Mouse (Mus musculus) lung, postnatal 36 days (tissue): ENCODE measurements around the gene Treml4.
A peak's percentile ranks its signal among the peaks of the same experiment; 100 is the strongest.

Experiments
- DNase-seq: peaks from one replicate; pipeline ENCODE4 v3.0.0; 2022; ENCODE audit warnings: mixed read lengths

The Treml4 gene

DNA sequence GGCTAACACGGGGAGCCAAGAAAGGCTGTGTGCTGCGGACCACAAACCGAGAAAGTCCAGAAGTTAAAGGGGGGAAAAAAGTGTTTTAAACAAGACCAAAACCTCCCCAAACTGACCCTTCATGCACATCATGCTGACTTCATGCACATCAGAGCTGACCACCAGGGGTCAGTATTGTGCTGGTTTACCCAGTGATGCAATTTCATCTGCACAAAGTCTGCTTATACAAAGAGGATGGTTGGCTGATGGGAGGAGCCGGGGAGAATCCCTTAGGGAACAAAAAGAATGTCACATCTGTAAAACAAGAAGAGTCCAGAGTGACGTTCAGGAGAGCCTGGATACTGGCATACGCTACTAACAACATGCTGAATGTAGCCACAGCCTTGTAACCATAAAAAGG lies 10.8 kb downstream of the Treml4 start:
- peak; percentile 91 for DNase-seq

DNA sequence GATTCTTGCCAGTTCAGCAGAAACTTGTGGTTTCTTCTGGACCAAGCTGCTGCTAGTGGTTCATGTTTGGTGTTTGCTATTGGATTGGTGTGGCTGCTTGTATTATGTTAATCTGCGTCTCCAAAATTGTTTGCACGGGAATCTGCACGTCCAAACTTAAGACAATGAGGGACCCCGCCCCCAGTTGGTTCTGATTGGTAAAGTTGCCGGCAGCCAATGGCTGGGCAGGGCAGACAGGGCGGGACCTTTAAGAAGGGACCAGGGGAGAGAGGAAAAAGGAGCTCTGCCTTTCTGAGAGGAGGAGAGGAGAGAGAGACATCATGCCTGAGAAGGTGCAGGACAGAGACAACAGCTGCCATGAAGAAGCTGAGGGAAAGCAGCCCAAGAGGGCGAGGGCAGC lies 11.6 kb downstream of the Treml4 start:
- no peak for DNase-seq

DNA sequence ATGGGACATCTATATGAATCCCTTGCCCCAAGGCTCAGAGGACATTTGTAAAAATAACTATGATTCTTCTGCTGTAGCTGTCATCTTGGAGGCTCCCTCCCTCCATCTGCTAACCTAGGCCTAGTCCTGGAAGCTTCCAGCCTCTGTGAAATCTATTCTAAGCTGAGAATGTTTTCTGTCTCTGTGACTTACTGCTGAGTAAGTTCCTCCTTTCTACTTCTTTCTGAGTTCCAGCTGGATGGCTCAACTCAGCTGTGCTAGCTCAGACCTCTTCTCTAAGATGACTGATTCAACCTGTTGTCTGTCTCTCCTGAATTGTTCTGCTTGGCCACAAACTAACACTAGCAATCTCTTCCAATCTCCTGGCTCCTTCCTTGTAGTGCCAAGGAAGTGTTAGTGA lies 14.3 kb downstream of the Treml4 start:
- DNase-seq, result no peak

DNA sequence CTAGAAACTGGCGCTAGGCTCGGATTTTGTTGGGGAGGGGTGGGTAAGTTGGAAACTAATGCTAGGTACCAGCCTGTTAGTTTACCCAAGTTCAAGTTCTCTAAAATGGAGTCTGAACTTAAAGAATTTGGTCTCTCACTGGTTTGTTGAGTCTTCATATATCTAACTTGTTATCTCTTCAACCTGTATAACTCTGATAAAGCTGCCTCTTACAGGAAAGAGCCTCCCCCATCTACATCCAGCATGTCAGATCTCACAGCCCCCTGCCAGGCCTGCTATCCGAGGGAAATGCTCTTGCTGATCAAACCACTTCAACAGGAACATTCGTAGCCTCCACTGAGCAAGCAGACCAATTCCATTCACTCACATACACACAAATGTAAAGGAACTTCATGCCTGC lies 14.9 kb downstream of the Treml4 start:
- no peak for DNase-seq

DNA sequence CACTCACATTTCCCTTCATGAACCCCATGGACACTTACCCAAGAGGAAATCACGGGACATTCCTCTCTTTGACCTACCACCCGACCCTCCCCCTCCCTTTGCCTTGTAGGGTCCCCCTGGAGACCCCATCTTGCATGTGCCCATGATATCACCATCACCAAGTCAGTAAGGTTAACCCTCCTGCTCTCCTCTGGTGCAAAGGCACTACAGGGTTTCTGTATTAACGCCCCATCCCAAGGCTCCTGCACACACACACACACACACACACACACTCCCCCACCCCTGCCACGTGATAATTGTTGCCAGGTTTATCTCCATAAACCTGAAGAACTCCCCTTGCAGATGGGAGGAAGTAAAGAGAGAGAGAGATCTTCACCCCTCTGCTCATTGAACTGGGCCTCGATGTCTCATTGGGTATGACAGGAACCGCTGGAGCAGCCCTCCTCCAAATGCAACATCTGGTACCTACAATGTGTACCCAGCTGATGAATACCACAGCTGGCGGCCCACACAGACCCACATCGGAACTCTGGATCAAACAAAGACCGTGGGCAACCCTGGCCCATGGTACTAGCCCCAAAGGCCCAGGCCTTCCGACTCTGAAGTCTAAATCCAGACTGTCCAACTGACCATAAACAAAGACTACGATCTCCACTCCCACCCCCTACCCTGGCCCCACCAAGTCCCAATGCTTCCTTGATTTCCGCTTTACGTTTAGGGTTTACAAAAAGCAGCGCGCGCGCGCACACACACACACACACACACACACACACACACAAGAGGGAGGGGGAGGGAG lies 17.0 kb downstream of the Treml4 start:
- no peak for DNase-seq

DNA sequence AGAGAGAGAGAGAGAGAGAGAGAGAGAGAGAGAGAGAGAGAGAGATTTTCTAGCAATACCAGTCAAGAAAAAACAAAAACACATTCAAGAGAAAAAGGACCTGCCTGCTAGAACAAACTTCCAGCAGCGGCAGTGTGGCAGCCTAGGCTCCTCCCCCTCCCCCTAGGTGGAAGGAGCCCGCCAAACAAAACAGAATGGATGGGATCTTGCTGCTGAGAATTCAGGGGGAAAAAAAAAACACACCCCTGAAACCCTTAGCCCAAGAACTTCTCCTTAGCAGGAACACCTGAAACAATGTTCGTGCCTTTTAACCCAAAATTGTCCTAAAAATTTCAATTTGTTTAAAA lies 17.6 kb downstream of the Treml4 start:
- DNase-seq, result no peak

DNA sequence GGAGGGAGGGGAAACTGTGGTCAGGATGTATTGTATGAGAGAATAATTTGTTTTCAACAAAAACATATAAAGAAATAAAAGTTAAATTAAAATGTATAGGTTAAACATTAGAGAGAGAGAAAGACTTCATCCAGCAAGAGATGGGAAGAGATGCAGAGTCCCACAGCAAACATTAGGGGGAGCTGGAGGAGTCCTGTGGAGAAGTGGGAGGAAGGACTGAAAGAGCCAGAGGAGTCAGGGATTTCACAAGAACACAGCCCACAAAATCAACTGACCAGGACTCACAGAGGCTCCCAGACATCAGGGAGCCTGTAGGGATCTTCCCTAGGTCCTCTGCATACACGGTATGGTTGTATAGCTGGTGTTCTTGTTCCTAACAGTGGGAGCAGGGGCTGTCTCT lies 22.7 kb downstream of the Treml4 start:
- no peak for DNase-seq

DNA sequence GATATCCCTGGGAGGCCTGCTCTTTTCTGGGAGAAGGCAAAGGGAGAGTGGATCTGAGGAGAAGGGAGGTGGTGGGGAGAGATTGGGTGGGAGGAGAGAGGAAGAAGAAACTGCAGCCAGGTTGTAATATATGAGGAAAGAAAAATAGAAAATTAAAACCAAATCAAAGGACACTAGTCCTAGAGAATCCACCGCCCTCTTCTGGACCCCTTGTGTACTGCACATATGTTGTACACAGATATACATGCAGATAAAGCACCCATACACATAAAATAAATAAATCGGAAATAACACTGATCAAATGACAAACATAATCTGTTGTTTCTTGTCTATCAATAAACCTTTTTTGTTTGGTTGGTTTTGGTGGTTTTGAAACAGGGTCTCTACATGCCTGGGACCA lies 23.2 kb downstream of the Treml4 start:
- peak; percentile 37 for DNase-seq

DNA sequence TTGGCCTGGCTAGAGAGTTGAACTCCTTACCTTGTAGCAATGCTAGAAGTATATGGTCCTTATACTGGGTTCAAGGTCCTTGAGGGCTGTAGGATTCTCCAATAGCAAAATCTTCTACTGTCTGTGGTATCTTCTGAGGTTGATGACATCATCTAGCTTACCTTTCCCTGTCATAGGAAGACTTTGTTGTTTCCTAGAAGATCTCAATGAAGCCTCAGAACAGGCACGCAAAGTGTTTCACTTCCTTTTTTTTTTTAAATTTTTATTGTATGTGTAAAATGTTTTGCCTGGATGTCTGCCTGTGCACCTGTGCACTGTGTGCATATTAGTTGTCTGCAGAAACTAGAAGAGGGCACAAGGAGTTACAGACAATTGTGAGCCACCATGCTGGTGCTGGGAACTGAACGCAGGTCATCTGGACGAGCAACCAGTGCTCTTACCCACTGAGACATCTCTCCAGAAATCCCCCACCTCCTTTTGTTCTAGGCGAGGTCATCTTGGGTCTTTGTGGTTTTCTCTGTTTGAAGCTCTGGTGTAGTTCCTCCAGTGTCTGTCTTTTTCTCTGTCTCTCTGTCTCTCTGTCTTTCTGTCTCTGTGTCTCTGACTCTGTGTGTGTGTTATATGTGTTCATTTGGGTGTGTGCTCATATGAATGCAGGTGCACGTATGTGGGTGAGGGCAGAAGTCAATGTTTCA lies 29.6 kb downstream of the Treml4 start:
- no peak for DNase-seq

DNA sequence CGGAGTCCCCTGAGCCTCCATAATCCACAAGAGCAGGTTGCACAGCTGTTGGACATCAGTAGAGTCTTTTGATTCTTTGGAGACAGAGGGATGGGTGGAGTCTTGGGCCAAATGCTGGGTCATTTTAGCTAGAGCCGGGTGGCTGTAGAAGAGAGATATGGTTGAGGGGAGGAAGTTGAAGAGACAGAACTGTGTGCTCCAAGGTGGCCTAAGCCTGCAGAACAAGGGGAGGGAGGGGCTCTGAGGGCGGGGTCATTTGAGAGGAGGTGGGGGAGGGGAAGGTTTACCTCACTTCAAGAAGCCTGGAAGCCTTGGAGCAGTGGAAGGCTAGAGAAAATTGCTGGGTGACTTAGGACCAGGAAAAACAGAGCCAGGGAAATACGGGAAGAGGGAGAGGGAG lies 35.1 kb downstream of the Treml4 start, which contains the start of gene Treml2:
Gene Treml2, plus strand, starts transcription at position 296 of the 400 bp plus-strand sequence.
- no peak for DNase-seq

DNA sequence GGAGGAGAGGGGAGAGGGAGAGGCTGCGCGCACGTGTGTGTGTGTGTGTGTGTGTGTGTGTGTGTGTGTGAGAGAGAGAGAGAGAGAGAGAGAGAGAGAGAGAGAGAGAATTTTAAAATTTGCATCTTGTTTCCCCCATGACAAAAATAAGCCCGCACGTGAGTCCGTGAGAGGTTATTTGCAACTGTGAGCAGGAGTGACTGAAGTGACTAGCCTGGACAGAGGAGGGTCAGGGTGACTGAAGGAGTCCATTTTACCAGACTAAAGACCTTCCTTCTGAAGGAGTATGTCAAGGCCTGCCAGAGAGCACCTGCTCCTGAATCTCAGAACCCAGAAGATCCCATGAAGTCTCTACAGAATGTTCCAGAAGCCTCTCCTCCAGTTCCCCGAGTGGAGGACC lies 35.7 kb downstream of the Treml4 start:
- no peak for DNase-seq

DNA sequence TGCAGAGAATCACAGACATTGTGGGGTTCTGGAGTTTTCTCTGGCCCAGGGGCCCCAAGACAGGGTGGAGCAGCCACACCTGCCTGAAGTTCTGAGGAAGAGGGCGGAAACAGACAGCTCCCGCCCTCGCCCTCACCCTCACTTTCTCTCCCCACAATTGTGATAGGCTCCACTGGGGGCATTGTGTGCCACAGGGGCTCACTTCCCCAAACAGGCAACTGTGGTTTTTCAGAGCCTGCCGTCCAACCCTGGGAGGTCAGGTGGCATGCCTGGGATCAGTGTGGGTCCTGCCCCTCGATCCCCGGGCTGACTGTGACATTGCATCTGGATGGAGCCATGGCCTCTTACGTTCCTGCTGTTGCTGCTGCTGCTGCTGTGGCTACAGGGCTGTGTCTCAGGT lies 36.1 kb downstream of the Treml4 start:
- DNase-seq, result peak; percentile 39

DNA sequence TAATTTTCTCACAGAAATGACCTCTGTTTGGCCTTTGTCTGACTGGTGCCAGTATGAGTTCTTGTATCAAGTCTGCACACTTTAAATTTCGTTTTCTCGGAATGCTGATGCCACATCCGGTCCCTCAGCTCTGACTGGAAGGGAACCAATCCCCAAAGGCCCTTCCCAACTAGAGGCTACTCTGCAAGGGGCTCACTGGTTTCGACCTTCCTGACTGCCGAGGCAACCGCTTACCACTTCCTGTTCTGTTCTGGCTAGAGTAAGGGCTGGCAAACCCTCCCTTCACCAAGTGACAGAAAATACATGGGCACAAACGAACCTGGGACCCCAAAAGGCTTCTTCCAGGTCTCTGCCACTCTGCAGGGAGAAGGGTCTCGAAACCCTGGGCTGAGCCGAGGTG lies 36.8 kb downstream of the Treml4 start:
- peak; percentile 37 for DNase-seq

DNA sequence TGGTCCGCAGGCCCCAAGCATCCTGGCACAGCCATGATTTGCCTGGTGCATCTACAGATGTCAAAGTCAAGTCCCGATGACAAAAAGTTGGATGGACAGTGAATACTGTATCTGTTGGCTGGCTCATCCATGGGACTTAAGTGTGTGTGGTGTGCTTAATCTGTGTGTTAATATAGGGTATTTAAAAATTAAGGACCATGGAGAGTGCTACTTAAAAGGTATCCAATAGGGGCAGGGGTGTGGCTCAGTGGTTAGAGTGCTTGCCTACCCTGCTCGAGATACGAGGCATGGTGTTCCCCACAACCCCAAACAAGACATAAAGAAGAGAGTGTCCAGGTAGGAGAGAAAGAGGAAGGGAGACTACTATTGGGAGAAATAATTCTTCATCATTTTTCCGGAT lies 37.7 kb downstream of the Treml4 start:
- no peak for DNase-seq

DNA sequence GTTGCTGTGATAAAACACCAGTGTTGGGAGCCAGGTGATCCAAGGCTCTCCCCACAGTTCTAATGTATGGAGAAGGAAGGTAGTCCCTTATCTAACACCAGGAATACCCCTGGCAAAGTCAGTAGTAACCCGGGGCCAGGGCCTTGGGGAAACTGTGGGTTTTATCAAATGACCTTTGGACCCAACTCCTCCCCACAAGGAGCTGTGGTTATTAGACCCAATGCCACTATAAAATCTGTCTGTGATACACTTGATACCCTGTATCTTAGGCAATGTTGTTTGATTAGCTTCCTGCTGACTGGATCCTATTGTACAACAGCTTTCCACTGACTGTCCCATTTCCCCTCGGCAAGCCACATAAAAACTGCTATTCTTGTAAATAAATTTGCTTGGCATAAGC lies 48.0 kb downstream of the Treml4 start:
- no peak for DNase-seq

DNA sequence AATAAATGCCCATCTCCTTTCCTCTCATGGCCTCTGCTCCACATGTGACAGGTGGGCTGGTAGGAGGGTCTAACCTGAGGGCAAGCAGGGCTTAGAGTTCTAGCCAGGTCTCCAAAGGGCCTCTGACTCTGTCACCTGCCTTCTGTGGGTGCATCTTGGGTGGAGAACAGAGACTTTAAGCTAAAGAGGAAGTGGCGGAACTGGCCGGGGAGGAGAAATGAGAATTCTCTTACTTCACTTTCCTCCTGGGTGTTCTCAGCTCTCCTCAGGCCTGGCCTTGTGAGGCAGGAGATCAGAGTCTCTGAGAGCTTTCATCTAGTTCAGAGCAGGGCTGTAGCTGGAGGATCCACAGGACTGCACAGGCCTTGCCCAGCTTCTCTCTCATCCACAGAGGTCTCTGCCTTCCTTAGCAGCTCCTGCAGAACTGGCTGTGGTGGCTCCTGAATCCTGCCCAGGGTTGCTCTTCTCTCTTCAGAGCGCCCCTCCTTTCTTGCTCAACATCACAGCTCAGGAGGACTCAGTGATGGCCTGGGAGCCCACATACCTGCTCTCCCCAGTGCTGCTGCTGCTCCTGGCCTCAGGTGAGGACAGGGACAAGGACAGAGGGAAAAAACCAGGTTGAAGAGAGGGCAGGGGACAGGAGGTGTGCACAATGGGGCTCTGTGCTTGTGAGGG lies 51.9 kb downstream of the Treml4 start, which contains the start of gene B430306N03Rik:
Gene B430306N03Rik, plus strand, starts transcription at position 237 of the 675 bp plus-strand sequence.
- DNase-seq, result peak; percentile 53

DNA sequence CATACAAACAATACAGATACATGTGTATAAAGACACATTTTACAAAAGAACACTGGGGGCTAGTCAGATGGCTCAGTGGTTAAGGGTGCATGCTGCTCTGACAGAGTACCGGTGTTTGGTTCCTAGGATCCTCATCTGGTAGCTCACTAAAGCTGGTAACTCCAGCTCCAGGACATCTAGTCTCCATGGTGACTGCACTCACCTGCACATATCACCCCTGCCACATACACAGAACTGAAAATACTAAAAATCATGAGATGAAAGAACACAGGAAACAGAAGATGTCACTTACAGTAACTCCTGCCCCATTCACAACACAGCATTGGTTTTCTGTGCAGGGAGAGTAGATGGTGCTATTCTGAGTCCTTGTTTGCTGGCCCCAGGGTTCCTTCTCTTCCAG lies 54.6 kb downstream of the Treml4 start:
- no peak for DNase-seq

DNA sequence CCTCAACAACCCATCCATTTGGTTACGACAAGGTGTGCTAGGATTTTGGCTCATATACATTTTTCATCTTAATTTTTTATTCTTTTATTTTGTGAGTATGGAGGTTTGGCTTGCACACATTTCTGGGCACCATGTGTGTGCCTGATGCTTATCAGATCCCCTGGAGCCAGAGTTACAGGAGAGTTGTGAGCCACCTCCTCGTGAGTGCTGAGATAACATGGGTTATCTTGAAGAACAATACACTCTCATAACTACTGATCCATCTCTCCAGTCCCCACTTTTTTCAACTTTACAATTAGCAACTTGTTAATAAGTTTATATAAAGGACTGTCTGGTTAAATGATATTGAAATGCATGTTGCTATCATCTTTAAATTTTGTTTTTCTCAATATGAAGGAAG lies 57.2 kb downstream of the Treml4 start:
- DNase-seq, result no peak

DNA sequence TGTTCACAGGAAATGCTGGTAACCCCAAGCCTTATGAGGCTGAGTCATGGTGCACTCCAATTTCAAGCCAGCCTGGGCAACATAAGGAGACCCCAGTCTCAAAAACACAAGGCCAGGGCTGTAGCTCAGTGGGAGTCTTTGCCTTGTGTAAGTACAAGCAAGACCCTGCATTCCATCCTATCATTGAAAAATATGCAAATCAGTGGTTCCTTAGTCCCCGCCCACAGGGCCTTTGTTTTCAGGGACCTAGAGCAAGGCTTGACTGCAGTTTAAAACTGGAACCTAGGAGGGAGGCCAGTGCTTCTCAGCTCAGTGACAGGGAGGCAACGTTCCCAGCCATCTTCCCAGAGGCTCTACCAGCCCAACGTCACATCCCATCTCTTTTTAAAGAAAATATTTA lies 59.1 kb downstream of the Treml4 start:
- DNase-seq, result no peak

DNA sequence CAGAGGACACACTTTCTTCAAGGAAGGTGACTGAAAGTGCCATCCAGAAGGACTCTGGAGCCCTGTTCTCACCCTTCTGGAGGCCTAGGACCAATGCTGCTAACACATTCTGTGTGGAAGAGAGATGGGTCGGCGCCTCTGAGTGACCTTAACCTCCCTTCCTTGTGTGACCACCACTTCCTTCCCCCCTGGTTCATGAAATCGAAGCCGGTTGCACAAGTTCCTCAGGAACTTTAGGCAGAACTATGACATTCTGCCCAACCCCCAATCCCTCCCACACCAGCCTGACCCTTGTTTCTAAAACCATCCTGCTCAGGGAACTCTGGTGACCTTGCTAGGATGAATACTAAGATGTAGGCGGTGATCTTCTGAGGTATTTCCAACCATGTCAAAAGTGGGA lies 60.2 kb downstream of the Treml4 start:
- DNase-seq, result peak; percentile 68
